Mouse (Mus musculus) small intestine, adult 2 months (tissue): ENCODE measurements around the gene Prmt7.

Experiments
- CTCF ChIP-seq: fragments of 200-500 bp; IDR thresholded peaks from 2 replicates; pipeline ENCODE4 v1.5.1; 2012; ENCODE audit warnings: low read depth, mild to moderate bottlenecking, control low read depth, inconsistent platforms, low read length, moderate library complexity, mixed read lengths; ENCODE audit not compliant: insufficient replicate concordance, insufficient read length; ENCODE audit errors: extremely low read depth
- POLR2A ChIP-seq: fragments of 200-500 bp; IDR thresholded peaks from 2 replicates; pipeline ENCODE4 v1.6.1; 2012; ENCODE audit warnings: low read depth, mild to moderate bottlenecking, control low read depth, inconsistent platforms, low read length, moderate library complexity

DNA sequence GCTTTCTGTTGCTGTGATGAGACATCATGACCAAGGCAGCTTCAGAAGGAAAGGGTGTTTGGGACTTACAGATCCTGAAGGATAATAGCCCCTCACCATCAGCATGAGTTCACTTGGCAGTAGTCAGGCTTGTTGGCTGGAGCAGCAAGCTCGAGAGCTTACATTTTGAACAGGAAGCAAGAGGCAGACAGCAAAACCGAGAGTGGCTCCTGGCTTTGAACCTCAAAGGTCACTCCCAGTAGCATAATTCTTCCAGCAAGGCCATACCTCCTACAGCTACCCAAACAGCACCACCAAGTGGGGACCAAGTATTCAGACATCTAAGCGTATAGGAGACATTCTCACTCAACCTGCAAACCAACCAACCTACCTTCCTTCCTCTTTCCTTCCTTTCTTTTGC lies 22.0 kb downstream of the Prmt7 start:
- TF ChIP-seq CTCF, result no peak
- no peak for TF ChIP-seq POLR2A
